Mouse (Mus musculus) hindbrain, embryonic 15.5 days (tissue): ENCODE measurements around the gene Lrrc8b. TPM values are rescaled to one million over a fixed set of nuclear protein-coding genes. Genes with fewer than 3 reads are reported as not detected.

Experiments used
- ATAC-seq: fragments of 200-750 bp; cut with Nextera tagmentation; 2 replicates; pipeline ENCODE4 v1.8.0; 2017; ENCODE audit warnings: low read depth, moderate number of reproducible peaks, moderate TSS enrichment; ENCODE audit not compliant: low FRiP score
- H3K27ac ChIP-seq: fragments of 300-500 bp; sonication (generic); replicated peaks from 2 replicates; pipeline ENCODE4 v1.5.1; 2015; ENCODE audit warnings: mild to moderate bottlenecking, inconsistent platforms
- H3K27me3 ChIP-seq: fragments of 300-500 bp; sonication (generic); 2 replicates; pipeline ENCODE4 v1.6.1; 2015; ENCODE audit warnings: control low read depth, inconsistent platforms
- H3K36me3 ChIP-seq: fragments of 300-500 bp; sonication (generic); 2 replicates; pipeline ENCODE4 v1.6.1; 2015; ENCODE audit warnings: control low read depth, inconsistent platforms
- H3K4me1 ChIP-seq: fragments of 300-500 bp; sonication (generic); replicated peaks from 2 replicates; pipeline ENCODE4 v1.6.1; 2015; ENCODE audit warnings: control low read depth, inconsistent platforms
- H3K4me2 ChIP-seq: fragments of 300-500 bp; sonication (generic); 2 replicates; pipeline ENCODE4 v1.6.1; 2015; ENCODE audit warnings: moderate library complexity, mild to moderate bottlenecking, inconsistent platforms
- H3K4me3 ChIP-seq: fragments of 300-500 bp; sonication (generic); 2 replicates; pipeline ENCODE4 v1.5.1; 2015; ENCODE audit warnings: mild to moderate bottlenecking, inconsistent platforms
- H3K9ac ChIP-seq: fragments of 300-500 bp; sonication (generic); 2 replicates; pipeline ENCODE4 v1.6.1; 2015; ENCODE audit warnings: inconsistent platforms
- H3K9me3 ChIP-seq: fragments of 300-500 bp; sonication (generic); 2 replicates; pipeline ENCODE4 v1.6.1; 2016; ENCODE audit warnings: control low read depth, inconsistent platforms
- WGBS: fragments of 180-500 bp; shearing (Covaris S2); methylation state at CpG from one replicate; pipeline ENCODE4 v1.1.7; 2015; 5-methylcytosine and 5-hydroxymethylcytosine counted together
- polyA plus RNA-seq: library from polyadenylated mRNA; unstranded; fragments of >200 nt; fragmentation: Nextera tagmentation; extraction: Ambion mirVana; gene quantifications from 2 replicates; pipeline ENCODE4 v1.2.1, GENCODE M21; 2015

The Lrrc8b gene
- 16.7 and 17.7 TPM in 2 replicates for polyA plus RNA-seq

DNA sequence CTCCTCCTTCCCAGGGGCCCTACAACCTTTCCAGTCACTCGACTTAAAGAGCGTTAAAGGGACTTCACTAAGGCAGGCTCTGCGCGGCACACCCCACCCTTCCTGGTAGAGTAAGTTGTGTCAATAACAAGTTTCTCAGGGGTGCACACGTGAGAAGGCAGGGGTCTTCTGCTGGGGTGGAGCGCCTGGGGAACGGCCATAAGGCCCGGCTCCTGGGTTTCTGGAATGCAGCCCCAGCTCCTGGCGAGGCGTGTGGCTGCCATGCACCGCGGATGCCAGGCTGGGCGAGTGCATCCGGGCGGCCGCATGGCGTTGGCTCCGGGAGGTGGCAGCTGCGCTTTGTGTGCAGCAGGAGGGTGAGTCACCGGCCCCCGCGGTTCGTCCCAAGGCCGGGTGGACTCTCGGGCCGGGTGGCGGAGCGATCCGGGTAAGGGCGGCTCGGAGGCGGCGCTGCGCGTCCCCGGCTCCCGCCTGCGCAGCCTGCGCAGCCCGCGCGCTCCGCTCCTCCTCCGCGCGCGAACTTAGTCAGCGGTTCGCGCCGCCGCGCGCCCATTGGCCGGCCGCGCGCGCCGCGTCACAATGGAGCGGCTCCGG is at the start of gene Lrrc8b:
Gene Lrrc8b, plus strand, starts transcription at position 578 of the 594 bp plus-strand sequence.
- 1% methylated on average over 61 of the region's 63 CpGs for WGBS
- ATAC-seq: peak; percentile 95

DNA sequence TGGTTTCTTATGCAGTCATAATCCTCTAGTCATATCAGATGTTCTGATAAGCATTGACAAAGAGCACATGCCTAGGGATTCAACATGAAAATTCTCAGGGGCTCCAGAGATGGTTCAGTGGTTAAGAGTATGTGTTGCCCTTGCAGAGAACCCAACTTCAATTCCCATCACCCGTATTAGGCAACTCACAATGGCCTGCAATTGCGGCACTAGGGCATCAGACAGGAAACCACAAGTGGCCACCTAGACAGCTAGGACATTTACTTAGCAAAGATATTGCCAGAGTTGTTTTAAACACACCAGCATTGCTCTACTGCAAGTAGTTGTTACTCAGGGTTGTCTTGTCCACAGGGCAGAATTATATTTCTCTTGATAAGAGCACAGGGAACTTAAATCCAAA is 34.1 kb upstream of the Lrrc8b start:
- no peak overlapping the region for H3K4me2 ChIP-seq
- WGBS: 95% methylated on average over 2 of the region's 2 CpGs
- H3K9ac ChIP-seq: no peak overlapping the region
- no peak overlapping the region for H3K27ac ChIP-seq
- H3K36me3 ChIP-seq: no peaks in the 10 kb centered on the region
- no peak for ATAC-seq
- no peaks in the 10 kb centered on the region for H3K27me3 ChIP-seq
- no peaks in the 10 kb centered on the region for H3K9me3 ChIP-seq
- H3K4me1 ChIP-seq: no peaks in the 10 kb centered on the region
- H3K4me3 ChIP-seq: no peak overlapping the region

More for the DNA sequence above, at the start of gene Lrrc8b:
- H3K9ac ChIP-seq: peak within 1 kb of the TSS; percentile 99
- peak within 1 kb of the TSS; percentile 97 for H3K4me3 ChIP-seq
- peak within 1 kb of the TSS; percentile 78 for H3K4me2 ChIP-seq
- H3K27ac ChIP-seq: peak within 1 kb of the TSS; percentile 97
- H3K4me1 ChIP-seq: peaks cover 16% of the 10 kb centered on the region; the same call in 1 of the 2 replicates
- H3K36me3 ChIP-seq: 0 out of 2 replicates have a peak, but pooled peaks cover 3% of the 10 kb centered on the region
- H3K9me3 ChIP-seq: no peaks in the 10 kb centered on the region
- no peaks in the 10 kb centered on the region for H3K27me3 ChIP-seq

DNA sequence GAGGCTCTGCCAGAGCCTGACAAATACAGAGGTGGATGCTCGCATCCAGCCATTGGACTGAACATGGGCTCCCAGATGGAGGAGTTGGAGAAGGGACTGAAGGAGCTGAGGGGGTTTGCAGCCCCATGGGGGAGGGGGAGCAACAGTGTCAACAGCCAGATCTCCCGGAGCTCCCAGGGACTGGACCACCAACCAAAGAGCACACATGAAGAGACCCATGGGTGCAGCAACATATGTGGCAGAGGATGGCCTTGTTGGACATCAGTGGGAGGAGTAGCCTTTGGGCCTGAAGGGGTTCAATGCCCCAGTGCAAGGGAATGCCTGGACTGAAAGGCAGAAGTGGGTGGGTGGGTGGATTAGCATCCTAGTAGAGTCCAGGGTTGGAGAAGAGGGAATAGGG is 25.2 kb upstream of the Lrrc8b start:
- H3K9me3 ChIP-seq: no peaks in the 10 kb centered on the region
- no peak for ATAC-seq
- H3K9ac ChIP-seq: no peak overlapping the region
- H3K4me3 ChIP-seq: no peak overlapping the region
- H3K4me1 ChIP-seq: no peaks in the 10 kb centered on the region
- no peaks in the 10 kb centered on the region for H3K36me3 ChIP-seq
- H3K27me3 ChIP-seq: no peaks in the 10 kb centered on the region
- WGBS: 90% methylated on average over 2 of the region's 2 CpGs
- no peak overlapping the region for H3K27ac ChIP-seq
- H3K4me2 ChIP-seq: no peak overlapping the region

DNA sequence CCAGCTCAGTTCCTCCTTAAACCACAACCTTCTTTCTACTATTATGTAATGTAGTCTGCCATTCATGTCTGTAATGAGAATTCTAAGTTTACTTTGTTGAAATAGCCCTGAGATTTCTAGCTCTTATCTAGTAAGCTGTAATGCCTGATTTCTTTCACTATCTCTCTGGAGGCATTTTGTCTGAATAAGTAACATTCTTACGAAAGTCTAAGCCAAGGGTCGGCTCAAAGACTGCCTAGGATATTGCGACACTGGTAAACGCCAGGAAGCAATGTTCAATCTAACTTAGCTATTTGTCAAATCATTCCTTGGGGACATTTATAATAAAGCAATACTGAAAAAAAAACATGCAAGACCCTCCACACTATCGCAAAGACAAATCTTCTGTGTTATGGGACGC is 21.8 kb upstream of the Lrrc8b start:
- H3K4me3 ChIP-seq: no peak overlapping the region
- H3K36me3 ChIP-seq: no peaks in the 10 kb centered on the region
- no peak overlapping the region for H3K4me2 ChIP-seq
- no peaks in the 10 kb centered on the region for H3K9me3 ChIP-seq
- no peaks in the 10 kb centered on the region for H3K4me1 ChIP-seq
- H3K27ac ChIP-seq: no peak overlapping the region
- H3K27me3 ChIP-seq: no peaks in the 10 kb centered on the region
- no peak for ATAC-seq
- WGBS: 95% methylated on average over 6 of the region's 6 CpGs
- H3K9ac ChIP-seq: no peak overlapping the region

DNA sequence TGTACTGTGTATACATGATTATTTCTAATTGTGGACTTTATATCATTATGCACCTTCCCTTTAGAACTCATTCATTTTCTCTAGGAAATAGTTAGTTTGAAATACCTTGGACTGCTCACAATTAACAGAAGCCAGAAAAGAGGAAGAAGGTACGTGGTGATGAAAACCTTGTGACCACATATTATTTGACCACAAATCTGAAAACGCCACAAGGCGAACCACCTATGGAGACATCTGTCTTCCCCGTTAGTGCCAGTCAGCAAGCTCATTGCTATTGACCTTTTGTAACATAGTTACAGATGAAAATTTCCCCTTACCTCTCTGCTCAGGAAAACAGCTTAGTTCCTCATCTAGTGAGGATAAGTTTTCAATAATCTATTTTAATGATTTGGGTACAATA is 20.4 kb upstream of the Lrrc8b start:
- no peak for ATAC-seq
- Histone ChIP-seq H3K36me3 (no peaks in the 10 kb centered on the region), H3K27ac (no peak overlapping the region), H3K9me3 (no peaks in the 10 kb centered on the region), H3K27me3 (no peaks in the 10 kb centered on the region), H3K4me3 (no peak overlapping the region), H3K4me1 (peaks cover 6% of the 10 kb centered on the region), H3K9ac (no peak overlapping the region), H3K4me2 (no peak overlapping the region)
- 92% methylated on average over 4 of the region's 4 CpGs for WGBS

DNA sequence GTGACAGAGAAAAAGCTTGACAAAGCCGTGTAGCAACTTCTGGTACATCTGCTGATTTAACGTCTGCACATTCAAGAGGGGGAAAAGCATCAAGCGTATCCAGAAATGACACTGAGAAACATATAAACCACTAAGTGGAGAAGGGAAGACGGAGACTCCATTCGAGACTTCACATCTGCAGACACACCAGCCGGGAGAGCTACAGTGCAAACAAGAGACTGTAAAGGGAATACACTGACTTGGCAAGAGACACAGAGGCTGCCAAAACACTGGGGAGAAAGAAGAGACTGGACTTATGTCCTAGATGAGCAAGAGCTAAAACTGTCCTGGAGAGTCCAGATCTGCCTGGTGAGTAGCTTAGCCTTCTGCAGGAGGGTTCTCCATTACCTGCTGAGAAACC is 16.6 kb upstream of the Lrrc8b start:
- ATAC-seq: no peak
- no peak overlapping the region for H3K4me3 ChIP-seq
- WGBS: 81% methylated on average over 6 of the region's 6 CpGs
- H3K4me1 ChIP-seq: peaks cover 16% of the 10 kb centered on the region
- no peaks in the 10 kb centered on the region for H3K36me3 ChIP-seq
- no peak overlapping the region for H3K4me2 ChIP-seq
- H3K9ac ChIP-seq: no peak overlapping the region
- H3K27me3 ChIP-seq: no peaks in the 10 kb centered on the region
- H3K9me3 ChIP-seq: no peaks in the 10 kb centered on the region
- no peak overlapping the region for H3K27ac ChIP-seq

DNA sequence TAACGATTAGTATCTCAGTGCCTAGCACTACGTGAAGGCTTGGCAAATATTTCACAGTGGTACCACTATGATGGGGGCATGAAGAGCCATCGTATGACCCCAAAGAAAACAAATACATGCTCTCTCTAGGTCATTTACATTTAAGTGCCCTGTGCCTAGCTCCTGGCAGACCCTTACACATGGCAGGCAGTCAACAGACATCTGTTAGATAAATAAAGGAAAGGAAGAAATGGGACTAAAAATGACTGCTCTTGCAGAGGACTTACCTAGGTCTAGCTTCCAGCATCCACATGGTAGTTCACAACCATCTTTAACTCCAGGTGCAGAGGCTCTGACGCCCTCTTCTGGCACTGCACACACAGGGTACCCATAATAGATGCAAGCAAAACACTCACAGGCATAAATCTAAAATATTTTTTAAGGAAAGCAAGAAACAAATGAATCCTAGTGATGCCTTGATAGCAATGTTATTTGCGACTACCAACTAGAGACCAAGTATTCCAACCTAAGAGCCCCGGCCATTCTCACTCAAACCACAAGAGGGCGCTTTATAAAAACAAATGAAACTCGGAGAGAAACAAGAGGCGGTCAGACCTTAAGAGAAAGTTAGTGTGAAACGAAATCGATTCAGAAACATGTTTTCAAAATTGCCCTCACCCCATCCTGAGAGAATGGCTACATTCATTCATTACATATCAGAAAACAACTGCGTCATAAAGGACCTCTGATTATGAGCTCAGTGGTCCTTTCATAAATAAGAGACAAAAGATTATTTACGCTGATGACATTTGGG is 15.7 kb upstream of the Lrrc8b start:
- H3K27me3 ChIP-seq: no peaks in the 10 kb centered on the region
- H3K4me1 ChIP-seq: peaks cover 16% of the 10 kb centered on the region
- peak overlapping the region; percentile 63 for H3K4me2 ChIP-seq
- H3K4me3 ChIP-seq: peak overlapping the region; percentile 35
- 23% methylated on average over 13 of the region's 13 CpGs for WGBS
- H3K9ac ChIP-seq: peak overlapping the region; percentile 26; the same call in 1 of the 2 replicates
- ATAC-seq: peak; percentile 59
- H3K9me3 ChIP-seq: no peaks in the 10 kb centered on the region
- no peaks in the 10 kb centered on the region for H3K36me3 ChIP-seq
- peak overlapping the region; percentile 61 for H3K27ac ChIP-seq

DNA sequence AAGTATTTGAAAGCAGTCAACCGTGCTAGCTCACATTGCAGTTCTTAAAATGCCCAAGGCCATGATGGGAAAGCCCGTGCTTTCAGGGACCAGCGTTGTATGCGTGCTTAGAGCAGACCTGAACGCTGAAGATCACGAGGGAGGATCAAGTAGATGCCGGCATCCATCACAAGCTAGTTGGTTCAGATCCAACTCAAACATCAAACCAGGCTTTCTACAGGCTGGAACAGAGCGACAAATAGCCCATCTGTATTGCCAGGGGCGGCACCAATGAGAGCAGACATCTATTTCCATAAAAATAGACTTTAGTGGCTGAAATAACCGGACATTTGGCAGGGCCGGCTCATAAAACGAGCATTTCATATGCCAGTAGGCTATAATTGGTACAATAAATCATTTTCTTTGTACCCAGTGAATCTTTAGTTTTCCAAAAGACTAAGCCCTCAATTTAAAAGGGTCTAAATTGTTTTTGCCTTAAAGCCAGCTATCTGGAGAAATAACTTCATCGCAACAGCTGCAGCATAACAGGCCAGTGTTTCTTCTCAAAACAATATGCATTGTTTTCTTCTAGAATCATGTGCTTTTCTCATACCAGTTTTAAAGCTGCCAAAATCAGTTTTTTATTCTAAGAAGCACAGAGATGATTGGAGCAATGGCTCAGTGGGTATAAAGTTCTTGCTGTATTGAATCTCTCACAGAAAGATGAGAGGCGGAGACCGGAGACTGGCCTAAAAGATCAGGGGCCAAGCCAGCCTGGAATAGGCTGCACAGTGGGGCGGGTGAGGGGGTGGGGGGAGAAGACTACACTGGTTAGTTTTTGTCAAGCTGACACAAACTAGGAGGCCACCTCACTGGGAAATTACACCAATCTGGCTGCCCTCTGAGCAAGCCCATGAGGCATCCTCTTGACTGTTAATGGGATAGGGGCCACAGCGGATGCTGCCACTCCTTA is 14.9 kb upstream of the Lrrc8b start:
- Histone ChIP-seq H3K27ac (peak overlapping the region; percentile 61), H3K4me2 (peak overlapping the region; percentile 63), H3K9ac (peak overlapping the region; percentile 26; the same call in 1 of the 2 replicates), H3K27me3 (no peaks in the 10 kb centered on the region), H3K4me3 (peak overlapping the region; percentile 35), H3K9me3 (no peaks in the 10 kb centered on the region), H3K4me1 (peaks cover 16% of the 10 kb centered on the region), H3K36me3 (no peaks in the 10 kb centered on the region)
- peak; percentile 81 for ATAC-seq
- 21% methylated on average over 17 of the region's 17 CpGs for WGBS

DNA sequence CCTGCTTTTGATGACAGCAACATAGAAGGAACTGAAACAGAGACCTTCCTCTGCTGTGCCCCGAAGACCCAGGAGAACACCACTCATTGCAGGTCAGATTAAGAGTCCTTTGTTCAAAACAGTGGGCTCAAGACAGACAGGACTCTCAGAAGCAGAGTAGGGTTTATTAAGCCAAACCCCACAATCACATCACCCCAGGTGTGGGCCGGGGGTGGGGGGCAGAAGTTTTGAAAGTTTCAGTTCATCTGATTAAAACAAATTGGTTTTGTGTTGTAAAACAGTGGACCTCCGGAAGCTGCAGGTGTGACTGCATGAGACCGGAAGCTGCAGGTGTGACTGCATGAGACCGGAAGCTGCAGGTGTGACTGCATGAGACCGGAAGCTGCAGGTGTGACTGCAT is 14.0 kb upstream of the Lrrc8b start:
- Histone ChIP-seq H3K9me3 (no peaks in the 10 kb centered on the region), H3K4me3 (no peak overlapping the region), H3K27ac (no peak overlapping the region), H3K36me3 (no peaks in the 10 kb centered on the region), H3K4me1 (peaks cover 16% of the 10 kb centered on the region), H3K27me3 (no peaks in the 10 kb centered on the region), H3K4me2 (no peak overlapping the region), H3K9ac (no peak overlapping the region)
- ATAC-seq: no peak
- WGBS: 95% methylated on average over 6 of the region's 6 CpGs

DNA sequence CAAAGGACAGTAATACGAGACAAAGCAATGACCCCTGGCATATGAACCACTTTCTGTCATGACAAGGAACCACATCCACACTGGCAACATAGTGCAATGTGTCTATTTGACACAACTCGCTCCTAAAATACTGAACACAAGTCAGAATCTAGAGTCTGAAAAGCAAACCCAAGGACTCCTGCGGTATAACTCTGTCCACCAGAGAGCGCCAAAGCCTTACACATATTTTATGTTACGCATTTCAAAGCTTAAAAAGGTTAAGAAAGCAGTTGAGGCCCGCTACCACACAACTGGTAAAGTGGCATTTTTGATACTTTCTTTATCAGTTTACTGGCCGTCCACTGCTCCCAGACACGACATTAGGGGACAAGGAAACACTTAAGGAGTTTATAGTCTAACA is 10.6 kb upstream of the Lrrc8b start:
- Histone ChIP-seq H3K4me3 (no peak overlapping the region), H3K27me3 (no peaks in the 10 kb centered on the region), H3K9me3 (no peaks in the 10 kb centered on the region), H3K4me1 (peaks cover 12% of the 10 kb centered on the region), H3K9ac (no peak overlapping the region), H3K36me3 (no peaks in the 10 kb centered on the region), H3K27ac (no peak overlapping the region), H3K4me2 (no peak overlapping the region)
- ATAC-seq: no peak
- WGBS: 7% methylated on average over 8 of the region's 8 CpGs

DNA sequence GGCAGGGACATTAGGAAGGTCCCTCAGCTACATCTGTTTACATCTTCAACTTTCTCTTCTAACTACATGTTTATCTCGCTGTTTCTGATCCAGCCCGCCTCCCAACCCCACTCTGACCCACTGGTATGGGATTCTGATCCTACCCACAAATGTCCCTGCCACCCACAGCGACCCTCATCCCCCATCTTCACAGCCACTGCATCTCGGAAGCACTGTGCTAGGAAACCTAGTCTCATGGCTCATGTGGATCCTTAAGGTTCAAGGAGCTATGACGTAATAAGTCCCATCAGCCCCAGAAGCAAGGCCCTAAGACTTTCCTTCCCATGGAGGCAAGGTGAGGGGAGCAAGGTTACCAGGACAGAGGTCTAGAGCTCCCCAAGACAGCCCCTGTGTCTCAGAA is 7.9 kb upstream of the Lrrc8b start:
- WGBS: 94% methylated on average over 5 of the region's 5 CpGs
- Histone ChIP-seq H3K4me1 (no peaks in the 10 kb centered on the region), H3K9ac (no peak overlapping the region), H3K27me3 (no peaks in the 10 kb centered on the region), H3K9me3 (no peaks in the 10 kb centered on the region), H3K4me2 (no peak overlapping the region), H3K36me3 (no peaks in the 10 kb centered on the region), H3K4me3 (no peak overlapping the region), H3K27ac (no peak overlapping the region)
- no peak for ATAC-seq

DNA sequence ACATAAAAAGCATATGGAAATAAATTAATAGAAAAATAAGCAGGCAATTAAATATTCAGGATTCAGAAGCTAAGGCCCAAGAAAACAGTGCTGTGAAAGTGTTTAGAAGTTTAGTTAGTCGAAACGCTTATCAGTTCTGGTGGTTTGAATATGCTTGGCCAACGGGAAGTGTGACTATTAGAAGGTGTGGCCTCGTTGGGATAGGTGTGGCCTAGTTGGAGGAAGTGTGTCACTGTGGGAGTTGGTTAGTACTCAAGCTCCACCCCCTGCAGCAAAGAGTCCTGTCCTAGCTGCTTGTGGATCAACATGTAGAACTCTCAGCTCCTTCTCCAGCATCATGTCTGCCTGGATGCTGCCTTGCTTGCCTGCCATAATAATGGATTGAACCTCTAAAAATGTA is 6.5 kb upstream of the Lrrc8b start:
- no peaks in the 10 kb centered on the region for H3K4me1 ChIP-seq
- no peak for ATAC-seq
- H3K27ac ChIP-seq: no peak overlapping the region
- no peak overlapping the region for H3K9ac ChIP-seq
- H3K9me3 ChIP-seq: no peaks in the 10 kb centered on the region
- 87% methylated on average over 4 of the region's 4 CpGs for WGBS
- no peak overlapping the region for H3K4me2 ChIP-seq
- H3K4me3 ChIP-seq: no peak overlapping the region
- H3K27me3 ChIP-seq: no peaks in the 10 kb centered on the region
- no peaks in the 10 kb centered on the region for H3K36me3 ChIP-seq
